Mouse (Mus musculus) megakaryocyte, adult 5-6 weeks (primary cell): ENCODE measurements around the gene Ephx4. TPM values are rescaled to one million over a fixed set of nuclear protein-coding genes. Genes with fewer than 3 reads are reported as not detected.

Source experiments
- ATAC-seq: 2 replicates; pipeline ENCODE4 v1.8.0; 2016; ENCODE audit warnings: mild to moderate bottlenecking, inconsistent platforms; ENCODE audit not compliant: poor library complexity, severe bottlenecking
- total RNA-seq, 2 experiments: library from RNA; stranded (forward) in 1 of 2; stranded (reverse) in 1 of 2; fragments of 153-499, 151-499 nt in 1 of 2; fragments of 221-1000, 200-1000 nt in 1 of 2; gene quantifications; 2 replicates each; pipeline versions ENCODE4 v1.2.3 to v1.2.4; 2015 to 2017

The Ephx4 gene
- total RNA-seq, 2 experiments from 2014 or later: not detected

- no peak for ATAC-seq
These were observed 28.7 kb downstream of the Ephx4 start, which contains the start of gene Lpcat2b for GRCm38 (mm10) chr5:107431249-107431648. Lpcat2b (plus strand) TSS chr5:107431549.

GRCm38 (mm10) chr5:107434001-107434400 is 31.5 kb downstream of the Ephx4 start:
- ATAC-seq: no peak

- no peak for ATAC-seq
These were observed 33.6 kb downstream of the Ephx4 start for GRCm38 (mm10) chr5:107436185-107436584.

- ATAC-seq: no peak
These were observed 34.2 kb downstream of the Ephx4 start for GRCm38 (mm10) chr5:107436587-107437209.

- peak; percentile 90 for ATAC-seq
These were observed 35.1 kb downstream of the Ephx4 start, which contains the start of gene Btbd8 for GRCm38 (mm10) chr5:107437464-107438281. Btbd8 (plus strand) TSS chr5:107437997.

- ATAC-seq: peak; percentile 14; the same call in 1 of the 2 replicates
These were observed 35.8 kb downstream of the Ephx4 start for GRCm38 (mm10) chr5:107438353-107438752.

GRCm38 (mm10) chr5:107441881-107442280 is 39.3 kb downstream of the Ephx4 start:
- no peak for ATAC-seq

GRCm38 (mm10) chr5:107444251-107444650 is 41.7 kb downstream of the Ephx4 start:
- ATAC-seq: no peak

GRCm38 (mm10) chr5:107447977-107448376 is 45.4 kb downstream of the Ephx4 start:
- no peak for ATAC-seq

GRCm38 (mm10) chr5:107448784-107449183 is 46.2 kb downstream of the Ephx4 start:
- no peak for ATAC-seq

- ATAC-seq: no peak
These were observed 47.1 kb downstream of the Ephx4 start for GRCm38 (mm10) chr5:107449620-107450019.

GRCm38 (mm10) chr5:107450299-107450698 is 47.8 kb downstream of the Ephx4 start:
- ATAC-seq: no peak

- ATAC-seq: no peak
These were observed 59.9 kb downstream of the Ephx4 start for GRCm38 (mm10) chr5:107462147-107463076.

GRCm38 (mm10) chr5:107466501-107466900 is 64.0 kb downstream of the Ephx4 start:
- no peak for ATAC-seq

- no peak for ATAC-seq
These were observed 64.6 kb downstream of the Ephx4 start for GRCm38 (mm10) chr5:107467098-107467497.

- no peak for ATAC-seq
These were observed 68.2 kb downstream of the Ephx4 start for GRCm38 (mm10) chr5:107470600-107471329.
